Mouse (Mus musculus): ENCODE data around the gene Csrp3.

GRCm38 (mm10) chr7:48851529-48852104 is 3.8 kb upstream of the Csrp3 start:
- no peak for TF ChIP-seq CTCF (conservative IDR thresholded peaks at IDR 0.05; ENCODE audit: low read length)
- TF ChIP-seq NANOG (IDR thresholded peaks at IDR 0.05; ENCODE audit: borderline replicate concordance, low read length) = no peak
- TF ChIP-seq POU5F1 (IDR thresholded peaks at IDR 0.05; ENCODE audit: borderline replicate concordance, low read length) = no peak
